Mouse (Mus musculus): Measurements from ENCODE around the gene Zscan22.
"Not testable (repeated sequence)": the region's sequence is repeated elsewhere in the genome, so short reads cannot be mapped to it uniquely, and the experiment has no call there.

The Zscan22 gene

GRCm38 (mm10) chr7:12927693-12928589 lies 30.3 kb downstream of the Zscan22 start:
- no peak for DNase-seq (ENCODE audit: low read depth)

GRCm38 (mm10) chr7:12933615-12934140 lies 36.1 kb downstream of the Zscan22 start:
- no peak for DNase-seq (ENCODE audit: low read depth)

DNA sequence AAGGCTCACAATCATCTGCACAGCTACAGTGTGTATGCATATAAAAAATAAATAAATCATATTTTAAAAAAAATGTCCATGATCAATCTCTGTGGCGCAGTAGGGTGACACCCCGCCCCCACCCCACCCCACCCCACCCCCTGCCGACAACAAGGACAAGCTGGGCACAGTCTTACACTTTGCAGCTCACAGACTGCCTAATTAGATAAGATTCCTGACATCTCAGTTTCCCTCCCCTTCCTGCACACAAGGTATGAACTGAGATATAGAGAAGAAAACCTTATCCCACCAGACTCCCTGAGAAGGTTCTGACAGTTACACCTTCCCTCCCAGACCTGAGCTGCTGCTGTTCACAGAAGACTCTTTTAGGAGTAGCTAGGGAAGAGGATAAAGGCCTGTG lies 37.2 kb downstream of the Zscan22 start:
- no peak for DNase-seq (ENCODE audit: low read depth)

DNA sequence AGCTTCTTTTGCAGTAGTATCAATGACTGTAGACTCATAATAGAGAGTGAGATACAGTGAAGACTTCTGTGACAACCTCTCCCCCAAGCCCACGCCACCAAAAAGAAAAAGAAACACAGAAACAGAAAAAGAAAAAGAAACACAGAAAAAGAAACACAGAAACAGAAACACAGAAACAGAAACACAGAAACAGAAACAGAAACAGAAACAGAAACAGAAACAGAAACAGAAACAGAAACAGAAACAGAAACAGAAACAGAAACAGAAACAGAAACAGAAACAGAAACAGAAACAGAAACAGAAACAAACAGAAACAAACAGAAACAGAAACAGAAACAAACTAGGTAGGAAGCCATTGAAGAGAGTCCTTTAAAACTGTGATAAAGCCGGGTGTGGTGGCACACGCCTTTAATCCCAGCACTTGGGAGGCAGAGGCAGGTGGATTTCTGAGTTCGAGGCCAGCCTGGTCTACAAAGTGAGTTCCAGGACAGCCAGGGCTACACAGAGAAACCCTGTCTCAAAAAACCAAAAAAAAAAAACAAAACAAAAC lies 39.7 kb downstream of the Zscan22 start:
- not testable (repeated sequence) for DNase-seq (ENCODE audit: low read depth)

- DNase-seq (ENCODE audit: low read depth) = no peak
Observed at GRCm38 (mm10) chr7:12940599-12940998, 43.0 kb downstream of the Zscan22 start.

DNA sequence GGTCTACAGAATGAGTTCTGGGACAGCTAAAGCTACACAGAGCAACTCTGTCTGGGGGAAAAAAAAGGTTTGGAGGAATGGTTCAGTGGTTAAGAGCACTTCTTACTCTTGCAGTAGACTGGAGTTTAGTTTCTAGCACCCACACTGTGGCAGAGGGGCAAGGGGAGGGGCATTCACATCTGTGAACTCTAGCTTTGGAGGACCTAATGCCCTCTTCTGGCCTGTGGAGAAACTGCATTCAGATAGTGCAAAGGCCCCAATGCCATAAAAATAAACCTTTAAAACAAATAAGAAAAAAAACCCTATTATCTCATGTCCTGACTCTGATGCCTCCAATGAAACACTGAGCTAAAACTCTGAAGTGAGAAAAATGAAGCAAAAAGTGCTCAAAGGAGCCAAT lies 45.9 kb downstream of the Zscan22 start:
- DNase-seq (ENCODE audit: low read depth) = peak; percentile 50

- DNase-seq (ENCODE audit: low read depth) = peak; percentile 93
Observed at GRCm38 (mm10) chr7:12949032-12949871, 51.6 kb downstream of the Zscan22 start.

DNA sequence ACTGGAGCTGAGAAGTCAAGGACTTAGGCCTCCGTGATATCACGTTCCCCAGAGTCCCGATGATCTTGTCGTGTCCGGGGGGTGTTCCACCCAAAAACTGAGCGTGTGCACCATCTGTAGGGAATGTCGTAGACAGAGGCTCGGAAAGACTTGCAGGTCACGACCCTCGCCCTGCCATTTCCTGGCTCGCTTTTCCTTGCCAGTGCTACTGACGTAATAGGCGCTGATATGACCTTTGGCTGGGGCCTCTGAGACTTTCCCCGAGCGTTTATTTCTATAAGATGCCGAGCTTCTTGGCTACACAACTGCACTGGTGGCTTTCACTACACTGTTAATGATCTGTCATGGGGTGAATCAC lies 52.2 kb downstream of the Zscan22 start:
- no peak for DNase-seq (ENCODE audit: low read depth)

DNA sequence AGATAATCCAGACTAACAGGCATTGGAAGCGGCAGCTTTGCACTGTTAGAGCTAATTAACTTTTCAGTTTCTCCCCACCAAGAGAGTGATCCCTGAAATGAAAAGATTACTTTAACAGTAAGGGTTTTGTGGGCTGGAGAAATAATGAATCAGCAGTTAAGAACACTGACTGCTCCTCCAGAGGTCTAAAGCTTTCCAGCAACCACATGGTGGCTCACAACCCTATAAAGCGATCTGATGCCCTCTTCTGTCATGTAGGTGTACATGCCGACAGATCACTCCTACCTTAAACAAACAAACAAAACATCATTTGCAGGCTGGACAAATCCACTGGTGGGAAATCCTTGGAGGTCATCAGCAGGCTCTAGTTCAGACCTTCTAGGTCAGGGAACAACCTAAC lies 57.3 kb downstream of the Zscan22 start:
- DNase-seq (ENCODE audit: low read depth) = no peak

GRCm38 (mm10) chr7:12957511-12957910 lies 59.9 kb downstream of the Zscan22 start:
- DNase-seq (ENCODE audit: low read depth) = peak; percentile 28
